Mouse (Mus musculus): Measurements from ENCODE around the gene Prickle2.

GRCm38 (mm10) chr6:92569283-92569682 is 136.7 kb downstream of the Prickle2 start:
- TF ChIP-seq EP300 (IDR thresholded peaks at IDR 0.05; ENCODE audit: low read depth) (no peak), CTCF (IDR thresholded peaks at IDR 0.05; ENCODE audit: low read depth) (no peak)

Data from heart, postnatal 0 days (tissue).